ENCODE assay signal across 9 mouse cellular contexts in the genomic region with DNA sequence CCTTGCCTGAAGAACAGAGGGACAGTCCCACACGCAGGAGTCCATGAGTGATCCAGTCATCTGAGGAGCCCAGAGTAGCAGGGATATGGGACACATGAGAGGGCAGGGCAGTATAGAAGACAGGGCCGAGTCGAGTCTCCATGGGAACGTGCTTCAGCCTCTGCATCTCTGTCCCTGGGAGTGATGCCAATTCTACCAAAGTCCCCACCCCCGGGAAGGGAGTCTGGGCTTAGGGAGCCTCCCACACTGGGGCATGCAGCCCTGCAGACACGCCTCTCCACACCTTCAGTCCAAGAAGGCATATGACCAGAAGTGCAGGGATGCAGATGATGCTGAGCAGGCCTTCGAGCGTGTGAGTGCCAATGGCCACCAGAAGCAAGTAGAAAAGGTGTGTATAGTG. TPM values are rescaled to one million over a fixed set of nuclear protein-coding genes. Genes with fewer than 3 reads are reported as not detected.
DNase-seq lines count a peak whose midpoint lies in the region; ATAC-seq and TF ChIP-seq lines count a peak whose summit lies in the region.
"Had no signal": no experiment of that assay in that cellular context is flagged by ENCODE, and none has a peak within 500 bp of the region (broad histone marks: within the 10 kb centered on the region; RNA-seq: fewer than 3 reads in every experiment).

No protein-coding gene starts in this region.

- H3K9me3 ChIP-seq in lung, embryonic 14.5 days (ENCODE audit: low read depth, low read length), result no peaks in the 10 kb centered on the region
- H3K9me3 ChIP-seq: midbrain, embryonic 15.5 days had no signal

- TF ChIP-seq CTCF in gastrocnemius, adult 2 months (IDR thresholded peaks at IDR 0.05), result no peak
- no peak for TF ChIP-seq CTCF in lung, embryonic 14.5 days (IDR thresholded peaks at IDR 0.05; ENCODE audit: low read depth)
- TF ChIP-seq CTCF in lung, adult 2 months (IDR thresholded peaks at IDR 0.05; ENCODE audit: insufficient read depth, low read length), result no peak

- peak; percentile 29; the same call in 1 of the 2 replicates for ATAC-seq in lung, embryonic 14.5 days (ENCODE audit: insufficient read depth)
- ATAC-seq: midbrain, embryonic 15.5 days had no signal

- H3K4me1 ChIP-seq in lung, embryonic 14.5 days (ENCODE audit: insufficient read depth), result no peaks in the 10 kb centered on the region
- no peaks in the 10 kb centered on the region for H3K4me1 ChIP-seq in lung, adult 2 months (ENCODE audit: control insufficient read depth, insufficient read depth, low read length)

- WGBS in lung, embryonic 14.5 days, result 52% methylated on average over 8 of the region's 8 CpGs
- 55% methylated on average over 8 of the region's 8 CpGs for WGBS in lung, adult 2 months

- H3K36me3 ChIP-seq in lung, embryonic 14.5 days (ENCODE audit: insufficient read depth), result peaks cover 9% of the 10 kb centered on the region; the same call in 1 of the 2 replicates
- H3K36me3 ChIP-seq: midbrain, embryonic 15.5 days had no signal

- no peak overlapping the region for H3K4me3 ChIP-seq in gastrocnemius, adult 2 months
- H3K4me3 ChIP-seq in lung, embryonic 14.5 days (ENCODE audit: low read depth, low read length), result no peak overlapping the region
- no peak overlapping the region for H3K4me3 ChIP-seq in lung, adult 2 months (replicated peaks; ENCODE audit: extremely low read depth, low read depth, low read length)
- H3K4me3 ChIP-seq: midbrain, embryonic 15.5 days had no signal

- TF ChIP-seq POLR2A in lung, adult 2 months (IDR thresholded peaks at IDR 0.05; ENCODE audit: borderline replicate concordance, extremely low read depth, low read depth, low read length), result no peak

- H3K9ac ChIP-seq in lung, embryonic 14.5 days, result no peak overlapping the region
- H3K9ac ChIP-seq: midbrain, embryonic 15.5 days had no signal

- no peak overlapping the region for H3K27ac ChIP-seq in gastrocnemius, adult 2 months
- H3K27ac ChIP-seq in lung, embryonic 14.5 days (ENCODE audit: low read depth), result no peak overlapping the region
- H3K27ac ChIP-seq: midbrain, embryonic 15.5 days had no signal

- DNase-seq in gastrocnemius, adult 2 months, result peak; percentile 16
- no peak for DNase-seq in gastrocnemius, postnatal 25 days
- peak; percentile 83 for DNase-seq in lung, embryonic 14.5 days
- DNase-seq in lung, adult 2 months, result no peak
- peak; percentile 13 for DNase-seq in adipocyte (ENCODE audit: low spot score)
- DNase-seq in kidney, postnatal 36 days, result peak; percentile 25 to 43
- no peak for DNase-seq in embryo, embryonic 9.5 days (ENCODE audit: extremely low spot score)
- DNase-seq: thymus, postnatal 14 days had no signal

- intact Hi-C loops in gastrocnemius, adult 2 months (cut with DNase I), result no loop called here

- H3K4me2 ChIP-seq in lung, embryonic 14.5 days, result no peak overlapping the region
- H3K4me2 ChIP-seq: midbrain, embryonic 15.5 days had no signal

- H3K27me3 ChIP-seq in lung, embryonic 14.5 days (ENCODE audit: insufficient read depth, low read length), result no peaks in the 10 kb centered on the region
- H3K27me3 ChIP-seq: midbrain, embryonic 15.5 days had no signal

RNA-seq across cellular contexts. Expression of gene Pstpip1, which starts 33.2 kb away (rescaled TPM):
- total RNA-seq in gastrocnemius, adult 2 months (2021), result 1 to 10 TPM in 1 of 2 experiments, under 1 TPM in 1; 0.77 to 1.1 TPM
- total RNA-seq in gastrocnemius, postnatal 25 days (2021), result under 1 TPM; 0.67 to 0.96 TPM
- polyA plus RNA-seq in lung, embryonic 14.5 days (2014; fragmentation: Nextera tagmentation; extraction: Ambion mirVana), result 0.83 and 0.99 TPM in 2 replicates
- polyA plus RNA-seq in lung, adult 2 months (2012; rRNA removed), result 9.5 and 14.5 TPM in 2 replicates

RNA-seq across cellular contexts. Expression of gene Tspan3, which starts 42.3 kb away (rescaled TPM):
- total RNA-seq in gastrocnemius, adult 2 months (2021), result 100 to 1,000 TPM in 1 of 2 experiments, 10 to 100 TPM in 1; 86.1 to 122 TPM
- total RNA-seq in gastrocnemius, postnatal 25 days (2021), result 100 to 1,000 TPM; 112 to 139 TPM
- 483 and 491 TPM in 2 replicates for polyA plus RNA-seq in lung, embryonic 14.5 days (2014; fragmentation: Nextera tagmentation; extraction: Ambion mirVana)
- 102 and 109 TPM in 2 replicates for polyA plus RNA-seq in lung, adult 2 months (2012; rRNA removed)

Comparison
In these comparisons a context has a peak if more than half of its experiments do, and no peak if none do; other contexts are left out.
1. DNase-seq: peak in gastrocnemius, adult 2 months (single experiment), lung, embryonic 14.5 days (single experiment), adipocyte (single experiment) and kidney, postnatal 36 days (2 of 2); none in gastrocnemius, postnatal 25 days (single experiment), lung, adult 2 months (single experiment) and embryo, embryonic 9.5 days (single experiment).